Mouse (Mus musculus): ENCODE measurements around the gene Sp2.

Gene Sp2

GRCm38 (mm10) chr11:96982859-96983258 lies at the start of gene Sp2:
TSS of gene Sp2 (minus strand) at chr11:96982959.
- in situ Hi-C loops (cut with MboI; ENCODE audit: low sequenced_read_pairs) = no loop called here

GRCm38 (mm10) chr11:97032499-97032898 lies 49.7 kb upstream of the Sp2 start:
- in situ Hi-C loops (cut with MboI; ENCODE audit: low sequenced_read_pairs) = no loop called here

GRCm38 (mm10) chr11:97031977-97032376 lies 49.2 kb upstream of the Sp2 start:
- in situ Hi-C loops (cut with MboI; ENCODE audit: low sequenced_read_pairs) = no loop called here

DNA sequence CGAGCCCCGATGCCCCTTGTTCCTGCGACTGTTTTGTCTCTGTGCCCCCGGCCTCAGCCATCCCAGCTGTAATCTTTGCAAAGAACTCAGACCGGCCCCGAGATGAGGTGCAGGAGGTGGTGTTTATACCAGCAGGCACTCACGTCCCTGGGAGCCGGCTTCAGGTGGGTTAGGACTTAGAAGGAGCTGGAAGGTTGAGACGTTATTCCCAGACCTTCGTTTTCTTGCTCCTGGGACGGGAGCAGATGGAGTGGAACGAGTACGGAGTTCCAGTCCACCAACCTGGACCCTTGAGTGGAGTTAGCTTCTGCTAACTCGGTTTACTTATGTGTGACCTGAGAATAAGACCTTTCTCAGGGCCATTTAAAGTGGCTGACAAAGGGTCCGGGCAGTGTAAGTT lies 47.7 kb upstream of the Sp2 start:
- in situ Hi-C loops (cut with MboI; ENCODE audit: low sequenced_read_pairs) = no loop called here

DNA sequence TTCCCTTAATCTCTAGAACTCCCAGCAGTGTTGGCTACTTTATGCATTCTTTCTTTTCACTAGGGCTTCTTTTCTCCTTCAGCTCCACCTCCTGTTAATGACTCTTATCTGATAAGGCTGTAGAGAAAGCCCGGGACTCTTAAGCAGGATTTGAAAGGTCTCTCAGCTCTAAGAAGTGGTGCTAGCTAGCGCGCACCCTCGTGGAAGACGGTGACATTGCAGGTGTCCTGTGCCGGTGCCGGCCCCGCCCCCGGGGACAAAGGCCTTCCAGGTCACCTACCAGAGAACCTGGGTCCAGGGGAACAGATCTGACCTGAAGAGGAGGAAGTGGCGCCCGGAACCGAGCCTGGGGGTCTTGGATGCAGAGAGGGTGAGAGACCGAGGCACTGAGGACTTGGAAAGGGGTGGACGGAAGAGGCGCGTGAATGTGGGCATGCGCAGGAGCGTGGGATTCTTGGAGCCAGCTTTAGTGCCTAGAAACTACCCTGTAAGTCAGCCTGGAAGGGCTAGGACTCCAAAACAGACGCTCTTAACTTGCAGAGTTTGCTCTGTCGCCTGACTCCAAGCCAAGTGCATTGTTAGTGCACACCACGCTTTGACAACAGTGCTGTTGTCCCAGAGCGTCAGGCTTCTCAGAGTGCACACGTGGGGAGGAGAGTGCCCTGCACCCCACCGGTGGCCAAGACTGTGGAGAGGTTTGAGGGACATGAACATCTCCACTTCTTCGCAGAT lies 47.1 kb upstream of the Sp2 start, which contains the start of gene Scrn2:
Gene Scrn2 (plus strand): TSS at position 253 of the 732 bp plus-strand sequence.
- in situ Hi-C loops (cut with MboI; ENCODE audit: low sequenced_read_pairs) = no loop called here

GRCm38 (mm10) chr11:97025721-97026344 lies 43.1 kb upstream of the Sp2 start:
- in situ Hi-C loops (cut with MboI; ENCODE audit: low sequenced_read_pairs) = no loop called here

- in situ Hi-C loops (cut with MboI; ENCODE audit: low sequenced_read_pairs) = loop anchor here (5.0 kb wide), 1 partner anchor 38 kb away; no protein-coding TSS in a partner anchor
Measured at GRCm38 (mm10) chr11:97024977-97025376, 42.2 kb upstream of the Sp2 start.

DNA sequence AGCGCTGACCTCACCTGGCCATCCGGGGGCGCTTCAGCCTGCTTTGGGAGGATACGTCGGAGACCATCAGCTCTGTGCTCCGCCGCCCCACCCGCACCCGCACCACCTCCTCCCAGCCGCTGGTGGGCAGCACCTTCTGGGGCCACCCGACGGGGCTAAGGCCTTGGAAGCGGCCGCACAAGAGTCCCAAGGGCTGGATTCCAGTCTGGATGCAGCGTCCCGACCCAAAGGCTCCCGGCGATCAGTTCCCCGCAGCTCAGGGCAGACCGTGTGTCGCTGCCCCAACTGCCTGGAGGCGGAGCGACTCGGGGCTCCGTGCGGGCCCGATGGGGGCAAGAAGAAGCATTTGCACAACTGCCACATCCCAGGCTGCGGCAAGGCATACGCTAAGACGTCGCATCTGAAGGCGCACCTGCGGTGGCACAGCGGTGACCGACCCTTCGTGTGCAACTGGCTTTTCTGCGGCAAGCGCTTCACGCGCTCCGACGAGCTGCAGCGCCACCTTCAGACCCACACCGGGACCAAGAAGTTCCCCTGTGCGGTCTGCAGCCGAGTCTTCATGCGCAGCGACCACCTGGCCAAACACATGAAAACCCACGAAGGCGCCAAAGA lies 39.2 kb upstream of the Sp2 start:
- in situ Hi-C loops (cut with MboI; ENCODE audit: low sequenced_read_pairs) = loop anchor here (5.0 kb wide), 1 partner anchor 35 kb away; no protein-coding TSS in a partner anchor

DNA sequence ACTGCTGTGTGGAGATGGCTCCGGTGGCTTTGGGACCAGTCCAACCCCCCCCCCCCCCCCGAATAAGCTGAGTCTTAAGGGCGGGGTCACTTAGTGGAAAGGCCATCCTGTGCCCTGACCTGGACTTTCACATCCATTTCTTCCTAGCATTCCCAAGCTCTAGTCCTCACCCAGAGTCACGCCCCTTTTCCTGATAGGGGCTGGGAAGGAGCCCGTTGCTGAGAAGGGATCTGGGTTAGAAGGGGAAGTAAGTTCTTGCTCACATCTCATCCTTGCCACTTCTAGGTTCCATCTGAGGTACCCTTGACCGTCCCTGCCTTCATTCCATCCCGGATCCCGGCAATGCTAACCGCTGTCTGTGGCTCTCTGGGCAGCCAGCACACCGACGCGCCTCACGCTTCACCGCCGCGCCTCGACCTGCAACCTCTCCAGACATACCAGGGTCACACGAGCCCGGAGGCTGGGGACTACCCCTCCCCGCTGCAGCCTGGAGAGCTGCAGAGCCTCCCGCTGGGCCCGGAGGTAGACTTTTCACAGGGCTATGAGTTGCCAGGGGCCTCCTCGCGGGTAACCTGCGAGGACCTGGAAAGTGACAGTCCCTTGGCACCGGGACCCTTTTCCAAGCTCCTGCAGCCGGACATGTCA lies 38.5 kb upstream of the Sp2 start:
- in situ Hi-C loops (cut with MboI; ENCODE audit: low sequenced_read_pairs) = loop anchor here (5.0 kb wide), 1 partner anchor 34 kb away; no protein-coding TSS in a partner anchor

DNA sequence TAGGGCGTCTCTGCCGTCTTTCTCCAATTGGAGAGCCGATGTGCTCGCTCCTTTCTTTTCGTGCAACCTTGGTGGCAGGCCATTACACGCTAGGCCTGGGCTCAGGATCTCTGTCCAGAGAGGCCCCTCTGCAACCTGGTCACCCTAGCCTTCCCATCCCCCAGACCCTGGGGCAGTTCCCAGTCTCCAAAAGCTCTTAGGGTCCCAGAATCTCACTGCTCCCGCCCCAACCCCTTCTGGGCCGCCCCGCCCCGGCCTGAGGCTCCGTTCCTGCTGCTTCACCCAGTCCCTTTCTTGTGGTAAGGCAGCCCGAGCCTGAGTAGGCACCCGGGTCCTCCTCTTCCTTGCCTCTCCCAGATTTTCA lies 36.6 kb upstream of the Sp2 start:
- in situ Hi-C loops (cut with MboI; ENCODE audit: low sequenced_read_pairs) = no loop called here

GRCm38 (mm10) chr11:97018583-97019344 lies 36.0 kb upstream of the Sp2 start:
- in situ Hi-C loops (cut with MboI; ENCODE audit: low sequenced_read_pairs) = no loop called here

- in situ Hi-C loops (cut with MboI; ENCODE audit: low sequenced_read_pairs) = no loop called here
Measured at GRCm38 (mm10) chr11:97017696-97018582, 35.2 kb upstream of the Sp2 start.

DNA sequence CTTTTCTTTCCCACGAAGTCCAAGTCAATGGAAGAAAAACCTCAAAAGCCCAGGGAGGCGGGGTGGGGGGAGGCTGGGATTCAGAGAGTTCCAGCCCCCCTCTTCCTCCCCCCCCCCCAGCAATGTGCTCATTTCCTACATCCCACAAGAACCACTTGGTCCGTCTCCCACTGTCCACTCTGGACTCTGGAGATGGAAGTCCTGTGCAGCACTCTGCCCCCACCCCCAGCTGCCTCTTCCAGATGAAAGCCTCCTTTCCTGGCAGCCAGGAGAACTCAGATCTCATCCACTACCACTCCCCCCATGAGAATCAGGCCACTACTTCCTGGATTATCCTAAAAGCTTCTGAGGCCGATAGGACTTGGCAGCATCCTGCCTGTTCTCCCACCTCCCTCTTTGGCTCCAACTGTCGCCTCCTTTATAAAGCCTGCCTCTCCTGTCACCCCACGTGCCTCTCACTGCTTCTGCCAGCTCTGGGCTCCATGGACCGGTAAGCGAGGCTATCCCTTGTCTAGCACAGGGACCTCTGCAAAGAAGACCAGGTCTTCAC lies 30.4 kb upstream of the Sp2 start, which contains the start of gene Sp6:
Gene Sp6 (plus strand): TSS at position 274 of the 550 bp plus-strand sequence.
- in situ Hi-C loops (cut with MboI; ENCODE audit: low sequenced_read_pairs) = no loop called here

- in situ Hi-C loops (cut with MboI; ENCODE audit: low sequenced_read_pairs) = no loop called here
Measured at GRCm38 (mm10) chr11:97009198-97009790, 26.5 kb upstream of the Sp2 start.

GRCm38 (mm10) chr11:97007093-97007794 lies 24.5 kb upstream of the Sp2 start:
- in situ Hi-C loops (cut with MboI; ENCODE audit: low sequenced_read_pairs) = no loop called here

GRCm38 (mm10) chr11:97003170-97003569 lies 20.4 kb upstream of the Sp2 start:
- in situ Hi-C loops (cut with MboI; ENCODE audit: low sequenced_read_pairs) = no loop called here

GRCm38 (mm10) chr11:96997380-96997956 lies 14.7 kb upstream of the Sp2 start:
- in situ Hi-C loops (cut with MboI; ENCODE audit: low sequenced_read_pairs) = no loop called here

Data from CH12F3 (cell line).